Mouse (Mus musculus) hindbrain, embryonic 14.5 days (tissue): ENCODE data around the gene Abca2. TPM values are rescaled to one million over a fixed set of nuclear protein-coding genes. Genes with fewer than 3 reads are reported as not detected.

ENCODE experiments used
- ATAC-seq: fragments of 200-750 bp; cut with Nextera tagmentation; 2 replicates; pipeline ENCODE4 v1.8.0; 2017; ENCODE audit warnings: moderate number of reproducible peaks, mild to moderate bottlenecking, moderate TSS enrichment, moderate library complexity; ENCODE audit not compliant: low FRiP score
- DNase-seq: peaks from one replicate; pipeline ENCODE4 v3.0.0-alpha.2; 2015; ENCODE audit warnings: low spot score
- H3K27ac ChIP-seq: fragments of 300-500 bp; sonication (generic); 2 replicates; pipeline ENCODE4 v1.5.1; 2014; ENCODE audit warnings: mild to moderate bottlenecking, moderate library complexity
- H3K27me3 ChIP-seq: fragments of 300-500 bp; sonication (generic); 2 replicates; pipeline ENCODE4 v1.6.1; 2014; ENCODE audit warnings: mild to moderate bottlenecking, low read length, mixed read lengths; ENCODE audit not compliant: control insufficient read depth, insufficient read depth
- H3K36me3 ChIP-seq: fragments of 300-500 bp; sonication (generic); replicated peaks from 2 replicates; pipeline ENCODE4 v1.6.1; 2014; ENCODE audit not compliant: control insufficient read depth, insufficient read depth
- H3K4me1 ChIP-seq: fragments of 300-500 bp; sonication (generic); replicated peaks from 2 replicates; pipeline ENCODE4 v1.6.1; 2014; ENCODE audit warnings: antibody characterized with exemption, low read length, mixed read lengths; ENCODE audit not compliant: control insufficient read depth, insufficient read depth
- H3K4me2 ChIP-seq: fragments of 300-500 bp; sonication (generic); replicated peaks from 2 replicates; pipeline ENCODE4 v1.6.1; 2014; ENCODE audit warnings: mild to moderate bottlenecking, moderate library complexity
- H3K4me3 ChIP-seq: fragments of 300-500 bp; sonication (generic); replicated peaks from 2 replicates; pipeline ENCODE4 v1.5.1; 2014; ENCODE audit warnings: mild to moderate bottlenecking, low read length
- H3K9ac ChIP-seq: fragments of 300-500 bp; sonication (generic); 2 replicates; pipeline ENCODE4 v1.6.1; 2014
- H3K9me3 ChIP-seq: fragments of 300-500 bp; sonication (generic); 2 replicates; pipeline ENCODE4 v1.6.1; 2016; ENCODE audit warnings: low read length; ENCODE audit not compliant: control insufficient read depth
- WGBS: fragments of 180-500 bp; shearing (Covaris S2); extraction: QIAGEN DNeasy Blood & Tissue Kit; methylation state at CpG from one replicate; pipeline ENCODE4 v1.1.7; 2014; 5-methylcytosine and 5-hydroxymethylcytosine counted together
- polyA plus RNA-seq: library from polyadenylated mRNA; unstranded; fragments of >200 nt; fragmentation: Nextera tagmentation; extraction: Ambion mirVana; gene quantifications from 2 replicates; pipeline ENCODE4 v1.2.1, GENCODE M21; 2014

The Abca2 gene
- polyA plus RNA-seq, 1 experiment from 2014 or later = 17.3 TPM

DNA sequence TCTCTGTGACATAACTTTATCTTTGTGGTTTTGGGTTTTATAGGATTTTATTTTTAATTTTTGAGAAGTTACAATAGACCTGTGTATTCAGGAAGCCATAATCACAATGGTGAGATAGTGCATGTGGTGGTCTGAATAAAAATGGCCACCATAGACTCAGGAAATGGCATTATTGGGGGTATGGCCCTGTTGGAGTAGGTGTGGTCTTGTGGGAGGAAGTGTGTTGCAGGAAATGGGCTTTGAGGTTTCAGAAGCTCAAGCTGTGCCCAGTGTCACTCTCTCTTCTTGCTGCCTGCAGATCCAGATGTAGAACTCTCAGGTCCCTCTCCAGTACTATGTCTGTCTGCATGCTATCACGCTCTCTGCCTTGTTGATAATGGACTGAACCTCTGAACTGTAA lies 52.0 kb downstream of the Abca2 start:
- Histone ChIP-seq H3K27ac (no peak overlapping the region), H3K9me3 (no peaks in the 10 kb centered on the region), H3K4me2 (no peak overlapping the region), H3K36me3 (no peaks in the 10 kb centered on the region), H3K4me1 (no peaks in the 10 kb centered on the region), H3K9ac (no peak overlapping the region), H3K27me3 (no peaks in the 10 kb centered on the region), H3K4me3 (no peak overlapping the region)
- ATAC-seq (no peak), DNase-seq (no peak)
- 100% methylated on average over 1 of the region's 1 CpGs for WGBS

- Histone ChIP-seq H3K9ac (no peak overlapping the region), H3K9me3 (no peaks in the 10 kb centered on the region), H3K4me3 (no peak overlapping the region), H3K27me3 (no peaks in the 10 kb centered on the region), H3K27ac (no peak overlapping the region), H3K36me3 (no peaks in the 10 kb centered on the region), H3K4me2 (no peak overlapping the region), H3K4me1 (no peaks in the 10 kb centered on the region)
- DNase-seq = no peak
- 22% methylated on average over 7 of the region's 7 CpGs for WGBS
- no peak for ATAC-seq
These were observed 54.5 kb downstream of the Abca2 start for GRCm38 (mm10) chr2:25482969-25483368.

GRCm38 (mm10) chr2:25484901-25485647 lies 56.6 kb downstream of the Abca2 start:
- 70% methylated on average over 11 of the region's 11 CpGs for WGBS
- no peaks in the 10 kb centered on the region for H3K9me3 ChIP-seq
- no peak overlapping the region for H3K4me2 ChIP-seq
- no peaks in the 10 kb centered on the region for H3K4me1 ChIP-seq
- ATAC-seq = no peak
- no peak overlapping the region for H3K4me3 ChIP-seq
- no peak for DNase-seq
- no peaks in the 10 kb centered on the region for H3K27me3 ChIP-seq
- H3K9ac ChIP-seq = no peak overlapping the region
- H3K27ac ChIP-seq = no peak overlapping the region
- no peaks in the 10 kb centered on the region for H3K36me3 ChIP-seq

DNA sequence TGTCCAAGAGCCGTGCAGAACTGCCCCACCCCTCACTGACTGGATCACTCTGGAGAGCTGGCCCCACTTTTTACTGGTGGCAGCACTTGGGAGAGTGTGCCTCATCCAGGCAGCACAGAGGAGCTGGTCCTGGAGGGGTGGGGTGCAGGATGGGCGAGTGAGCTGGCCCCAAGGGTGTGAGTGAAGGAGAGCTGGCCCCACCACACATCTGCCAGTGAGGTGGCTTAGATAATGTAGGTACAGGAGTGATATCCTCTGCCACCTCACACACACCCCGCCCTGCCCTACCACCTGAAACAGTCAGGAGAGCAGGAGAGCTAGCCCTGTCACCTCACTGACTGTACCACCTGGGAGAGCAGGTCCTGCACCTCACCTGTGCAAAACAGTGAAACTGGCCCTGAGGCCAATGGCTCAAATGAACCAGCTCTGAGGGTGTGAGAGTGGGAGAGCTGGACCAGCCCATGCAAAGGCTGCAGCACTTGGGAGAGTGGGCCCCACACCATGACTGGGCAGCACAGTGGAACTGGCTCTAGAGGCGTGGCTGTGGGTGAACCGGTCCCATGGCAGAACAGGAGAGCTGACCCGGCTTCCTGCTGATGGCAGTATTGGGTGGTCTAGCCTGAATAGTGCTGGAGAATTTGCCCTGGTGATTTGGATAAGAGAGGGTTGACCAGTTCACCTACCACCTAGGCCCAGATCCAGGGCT lies 59.6 kb downstream of the Abca2 start:
- Histone ChIP-seq H3K4me3 (no peak overlapping the region), H3K4me1 (no peaks in the 10 kb centered on the region), H3K9me3 (no peaks in the 10 kb centered on the region), H3K27me3 (no peaks in the 10 kb centered on the region), H3K36me3 (no peaks in the 10 kb centered on the region), H3K9ac (no peak overlapping the region), H3K4me2 (no peak overlapping the region), H3K27ac (no peak overlapping the region)
- ATAC-seq (no peak), DNase-seq (no peak)
- 81% methylated on average over 6 of the region's 6 CpGs for WGBS

- no peak for ATAC-seq
- Histone ChIP-seq H3K27me3 (no peaks in the 10 kb centered on the region), H3K9ac (no peak overlapping the region), H3K36me3 (no peaks in the 10 kb centered on the region), H3K4me2 (no peak overlapping the region), H3K4me3 (no peak overlapping the region), H3K9me3 (no peaks in the 10 kb centered on the region), H3K4me1 (no peaks in the 10 kb centered on the region), H3K27ac (no peak overlapping the region)
- DNase-seq = no peak
- 82% methylated on average over 7 of the region's 7 CpGs for WGBS
These were observed 60.2 kb downstream of the Abca2 start for GRCm38 (mm10) chr2:25488671-25489068.

GRCm38 (mm10) chr2:25492988-25493387 lies 64.5 kb downstream of the Abca2 start:
- no peaks in the 10 kb centered on the region for H3K4me1 ChIP-seq
- no peak overlapping the region for H3K9ac ChIP-seq
- no peaks in the 10 kb centered on the region for H3K36me3 ChIP-seq
- 85% methylated on average over 5 of the region's 5 CpGs for WGBS
- no peak overlapping the region for H3K4me3 ChIP-seq
- DNase-seq (no peak), ATAC-seq (no peak)
- no peaks in the 10 kb centered on the region for H3K9me3 ChIP-seq
- H3K4me2 ChIP-seq = no peak overlapping the region
- no peaks in the 10 kb centered on the region for H3K27me3 ChIP-seq
- H3K27ac ChIP-seq = no peak overlapping the region

GRCm38 (mm10) chr2:25493476-25493961 lies 65.0 kb downstream of the Abca2 start, which contains the start of gene Lcn12:
TSS of gene Lcn12 (minus strand) at chr2:25493911.
- DNase-seq (no peak), ATAC-seq (no peak)
- WGBS = 89% methylated on average over 5 of the region's 5 CpGs
- H3K36me3 ChIP-seq = no peaks in the 10 kb centered on the region
- no peaks in the 10 kb centered on the region for H3K9me3 ChIP-seq
- H3K27me3 ChIP-seq = no peaks in the 10 kb centered on the region
- no peak within 1 kb of the TSS for H3K9ac ChIP-seq
- no peak within 1 kb of the TSS for H3K27ac ChIP-seq
- H3K4me3 ChIP-seq = no peak within 1 kb of the TSS
- no peaks in the 10 kb centered on the region for H3K4me1 ChIP-seq
- H3K4me2 ChIP-seq = no peak within 1 kb of the TSS

GRCm38 (mm10) chr2:25496462-25496861 lies 68.0 kb downstream of the Abca2 start:
- Histone ChIP-seq H3K36me3 (no peaks in the 10 kb centered on the region), H3K27me3 (no peaks in the 10 kb centered on the region), H3K4me2 (no peak overlapping the region), H3K4me1 (peaks cover 3% of the 10 kb centered on the region), H3K27ac (no peak overlapping the region), H3K4me3 (no peak overlapping the region), H3K9me3 (no peaks in the 10 kb centered on the region), H3K9ac (no peak overlapping the region)
- no peak for ATAC-seq
- DNase-seq = peak; percentile 40
- WGBS = 48% methylated on average over 4 of the region's 4 CpGs
